Mouse (Mus musculus) erythroblast, adult 5-6 weeks (primary cell): ENCODE measurements around the gene Fam124b. TPM values are rescaled to one million over a fixed set of nuclear protein-coding genes. Genes with fewer than 3 reads are reported as not detected.

ENCODE experiments used
- ATAC-seq: replicated peaks from 2 replicates; pipeline ENCODE4 v1.8.0; 2016; ENCODE audit warnings: moderate number of reproducible peaks, mild to moderate bottlenecking, moderate TSS enrichment, inconsistent platforms; ENCODE audit not compliant: poor library complexity, low FRiP score, severe bottlenecking
- total RNA-seq, 2 experiments: library from RNA; stranded (forward) in 1 of 2; stranded (reverse) in 1 of 2; fragments of 150-400 nt in 1 of 2; fragments of 200-764, 138-1000 nt in 1 of 2; gene quantifications; 2 replicates each; pipeline versions ENCODE4 v1.2.3 to v1.2.4; 2015 to 2017; ENCODE audit warnings: low replicate concordance in 2 of 2

The Fam124b gene
- not detected in 2 replicates for total RNA-seq (2015; ENCODE audit: low replicate concordance)
- total RNA-seq (2017; ENCODE audit: low replicate concordance): not detected in 2 replicates

GRCm38 (mm10) chr1:80218268-80218667 lies at the start of gene Fam124b:
Gene Fam124b (minus strand): TSS chr1:80218473.
- no peak for ATAC-seq

GRCm38 (mm10) chr1:80260443-80260842 lies 42.2 kb upstream of the Fam124b start:
- no peak for ATAC-seq

- no peak for ATAC-seq
Observed at GRCm38 (mm10) chr1:80258632-80259031, 40.4 kb upstream of the Fam124b start.

GRCm38 (mm10) chr1:80253309-80253708 lies 35.0 kb upstream of the Fam124b start:
- ATAC-seq: no peak

- ATAC-seq: no peak
Observed at GRCm38 (mm10) chr1:80250247-80250646, 32.0 kb upstream of the Fam124b start.

- no peak for ATAC-seq
Observed at GRCm38 (mm10) chr1:80247131-80247530, 28.9 kb upstream of the Fam124b start.

- ATAC-seq: no peak
Observed at GRCm38 (mm10) chr1:80244123-80244522, 25.9 kb upstream of the Fam124b start.

GRCm38 (mm10) chr1:80241579-80241978 lies 23.3 kb upstream of the Fam124b start:
- no peak for ATAC-seq

GRCm38 (mm10) chr1:80240017-80240660 lies 21.9 kb upstream of the Fam124b start:
- no peak for ATAC-seq

GRCm38 (mm10) chr1:80239481-80239880 lies 21.2 kb upstream of the Fam124b start:
- ATAC-seq: no peak

GRCm38 (mm10) chr1:80236951-80237702 lies 18.9 kb upstream of the Fam124b start:
- no peak for ATAC-seq

GRCm38 (mm10) chr1:80236126-80236525 lies 17.9 kb upstream of the Fam124b start:
- no peak for ATAC-seq

- ATAC-seq: no peak
Observed at GRCm38 (mm10) chr1:80230612-80231011, 12.3 kb upstream of the Fam124b start.

- no peak for ATAC-seq
Observed at GRCm38 (mm10) chr1:80224839-80225412, 6.7 kb upstream of the Fam124b start.

- no peak for ATAC-seq
Observed at GRCm38 (mm10) chr1:80221151-80221550, 2.9 kb upstream of the Fam124b start.

- no peak for ATAC-seq
Observed at GRCm38 (mm10) chr1:80213826-80214225, 4.4 kb downstream of the Fam124b start.

- no peak for ATAC-seq
Observed at GRCm38 (mm10) chr1:80213146-80213545, 5.1 kb downstream of the Fam124b start.

- ATAC-seq: no peak
Observed at GRCm38 (mm10) chr1:80202314-80202713, 16.0 kb downstream of the Fam124b start.

GRCm38 (mm10) chr1:80192837-80193236 lies 25.4 kb downstream of the Fam124b start:
- ATAC-seq: no peak

GRCm38 (mm10) chr1:80181414-80181805 lies 36.9 kb downstream of the Fam124b start:
- no peak for ATAC-seq
